Mouse (Mus musculus) left cerebral cortex, adult 18-20 months (tissue): Measurements from ENCODE around the gene Rmdn2. TPM values are rescaled to one million over a fixed set of nuclear protein-coding genes. Genes with fewer than 3 reads are reported as not detected.
A peak's percentile ranks its signal among the peaks of the same experiment; 100 is the strongest.

Experiments
- DNase-seq, 2 experiments: peaks; one replicate each; pipeline ENCODE4 v3.0.0; 2021 to 2022; ENCODE audit warnings: low spot score in 2 of 2, mixed read lengths in 1 of 2
- total RNA-seq, 2 experiments: library from RNA; stranded (reverse); gene quantifications; 2 replicates each; pipeline ENCODE4 v1.2.3; 2021

Gene Rmdn2
- total RNA-seq, 2 experiments from 2014 or later, result 12.7 to 15.3 TPM

DNA sequence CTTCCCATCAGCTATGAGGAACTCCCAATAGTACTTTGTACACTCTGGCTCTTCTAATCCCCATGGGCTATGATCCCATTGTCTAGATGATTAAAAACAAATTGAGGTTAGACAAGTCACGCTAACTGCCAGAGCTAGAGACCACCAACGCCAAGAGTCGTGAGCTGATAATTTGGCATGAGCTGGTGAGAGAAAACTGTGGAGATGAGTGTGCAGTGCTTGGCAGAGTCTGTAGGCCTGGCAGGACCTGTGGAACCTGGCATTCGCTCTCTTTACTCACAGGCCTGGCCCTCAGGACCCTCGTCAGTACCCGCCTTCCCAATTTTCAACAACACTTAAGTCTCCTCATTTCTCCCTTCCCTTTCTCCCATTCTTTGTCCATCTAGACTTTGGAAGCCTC is 83.9 kb downstream of the Rmdn2 start:
- no peak for DNase-seq

DNA sequence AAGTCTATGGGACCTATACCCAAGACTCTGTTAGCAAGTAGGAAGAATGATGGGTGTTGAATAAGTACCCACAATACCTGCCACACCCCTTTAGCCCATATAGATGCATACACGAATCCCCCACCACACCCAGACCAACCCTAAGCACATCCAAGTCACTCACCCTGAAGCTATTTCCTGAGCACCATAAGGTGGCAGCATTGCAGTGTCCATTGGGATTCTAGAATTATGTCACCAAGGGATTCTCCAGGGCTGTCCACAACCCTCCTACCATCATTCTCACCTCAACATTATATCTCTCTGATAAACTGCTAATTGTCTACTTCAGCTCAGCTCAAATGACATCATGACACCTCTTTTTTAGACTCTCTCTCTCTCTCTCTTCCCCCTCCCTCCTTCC is 87.5 kb downstream of the Rmdn2 start:
- peak in 1 of 2 experiments; percentile 32 for DNase-seq

DNA sequence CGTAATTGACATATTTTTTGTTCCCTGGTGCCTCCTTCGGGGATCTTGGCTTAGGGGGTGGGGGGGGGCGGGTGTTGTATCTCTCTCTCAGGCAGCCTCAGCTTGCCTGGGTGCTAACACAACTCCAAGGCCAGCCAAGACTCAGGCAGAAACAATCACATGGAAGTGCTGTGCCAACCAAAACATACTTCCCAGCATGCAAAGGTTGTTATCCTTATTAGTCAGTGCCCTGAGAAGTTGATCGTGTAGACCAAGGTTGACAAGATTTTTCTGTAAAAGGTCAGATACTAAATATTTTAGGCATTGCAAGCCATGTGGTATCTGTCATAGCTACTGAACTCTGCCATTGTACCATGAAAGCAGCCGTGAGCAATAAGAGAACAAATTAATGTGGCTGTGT is 89.2 kb downstream of the Rmdn2 start:
- no peak for DNase-seq

DNA sequence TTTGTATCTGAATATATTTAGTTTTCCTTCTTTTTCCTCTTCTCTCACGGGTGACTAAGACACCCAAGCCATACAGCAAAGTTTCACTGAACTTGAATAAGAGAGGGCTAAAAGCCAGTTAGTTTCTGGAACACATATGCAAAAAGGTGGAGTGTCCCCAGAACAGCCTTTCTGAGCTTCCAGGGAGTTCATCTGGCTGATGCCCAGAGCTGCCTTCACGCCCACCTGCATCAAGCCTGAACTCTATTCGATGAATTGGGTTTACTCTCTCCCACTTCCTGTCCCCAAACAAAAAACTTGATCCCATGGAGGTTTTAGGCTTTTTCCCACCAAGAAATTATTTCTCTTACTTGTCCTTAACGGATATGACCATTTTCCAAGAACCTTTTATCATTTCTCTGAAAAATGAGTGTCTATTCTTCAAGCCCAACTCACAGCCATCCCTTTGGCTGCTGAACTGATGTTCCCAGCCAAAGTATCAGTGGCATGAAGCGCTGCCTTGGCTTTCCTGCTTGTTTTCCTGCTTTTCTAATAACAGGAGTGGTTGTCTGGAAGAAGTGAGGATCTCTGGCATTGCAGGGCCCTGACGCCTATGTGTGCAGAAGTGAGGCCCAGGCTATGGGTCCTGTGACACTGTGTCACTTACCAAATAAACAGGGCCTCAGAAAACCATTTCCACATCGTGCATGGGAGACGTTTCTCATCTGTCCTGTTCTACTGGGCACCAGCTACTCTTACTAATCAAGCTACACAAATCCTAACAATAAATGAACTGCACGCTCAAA is 94.2 kb downstream of the Rmdn2 start:
- DNase-seq, result no peak

DNA sequence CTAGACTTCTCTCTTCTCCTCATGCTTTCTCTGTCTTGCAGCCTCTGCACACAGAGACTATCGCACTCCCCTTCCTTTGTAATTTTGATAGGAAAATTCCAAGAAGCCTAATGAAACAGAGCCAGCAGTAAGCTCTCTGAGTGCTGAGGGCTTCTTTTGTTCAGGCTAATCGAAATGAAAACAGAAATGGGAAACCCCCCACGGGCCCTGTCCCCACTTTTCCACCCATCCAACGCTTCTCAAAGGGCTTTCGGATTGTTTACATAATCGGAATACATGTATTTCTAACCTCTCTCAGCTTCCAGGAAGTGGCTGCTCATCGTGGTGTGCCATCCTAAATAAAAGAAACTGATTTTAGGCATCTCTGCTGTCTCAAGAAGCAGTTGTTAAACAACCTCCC is 96.5 kb downstream of the Rmdn2 start:
- DNase-seq, result no peak

DNA sequence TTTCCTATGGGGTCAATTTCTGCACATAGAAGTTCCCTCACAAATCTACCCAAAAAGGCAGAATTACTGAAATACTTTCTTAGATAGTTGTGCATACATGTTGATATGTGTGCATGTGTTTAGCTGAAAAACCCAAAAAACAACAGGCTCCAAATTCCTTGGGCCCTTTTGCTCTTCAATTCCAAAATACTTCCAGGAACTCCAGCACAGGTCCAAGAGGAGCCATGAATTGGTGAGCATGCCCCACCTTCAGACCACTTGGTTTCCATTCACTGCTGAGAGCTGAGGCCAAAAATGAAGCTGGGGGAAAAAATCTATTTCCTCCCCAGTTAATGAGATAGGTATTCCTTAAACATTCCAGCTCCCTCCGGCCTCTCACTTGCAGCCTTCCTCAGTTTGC is 98.1 kb downstream of the Rmdn2 start:
- DNase-seq, result no peak

DNA sequence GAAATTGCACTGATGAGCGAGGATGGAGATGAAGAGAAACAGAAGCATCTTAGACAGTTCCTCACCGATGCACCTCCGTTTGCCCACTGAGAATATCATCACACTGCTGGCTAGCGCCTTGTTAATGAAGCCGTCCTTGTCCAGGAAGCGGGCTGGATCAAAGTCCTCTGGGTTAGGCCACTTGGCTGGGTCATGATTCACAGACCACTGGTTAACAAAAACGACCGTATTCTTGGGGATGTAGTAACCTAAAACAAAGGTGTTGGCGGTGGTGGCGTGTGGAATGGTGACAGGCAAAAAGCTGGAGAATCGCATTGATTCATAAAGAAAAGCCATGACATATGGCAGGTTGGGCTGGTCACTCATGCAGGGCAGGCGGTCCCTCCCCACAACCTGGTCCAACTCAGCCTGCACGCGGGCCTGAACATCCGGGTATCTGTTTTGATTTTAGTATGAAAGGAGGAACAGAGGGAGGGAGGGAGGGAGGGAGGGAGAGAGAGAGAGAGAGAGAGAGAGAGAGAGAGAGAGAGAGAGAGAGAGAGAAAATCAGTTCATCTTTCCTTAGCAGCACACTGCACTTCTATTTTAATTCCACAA is 98.7 kb downstream of the Rmdn2 start:
- DNase-seq, result no peak

DNA sequence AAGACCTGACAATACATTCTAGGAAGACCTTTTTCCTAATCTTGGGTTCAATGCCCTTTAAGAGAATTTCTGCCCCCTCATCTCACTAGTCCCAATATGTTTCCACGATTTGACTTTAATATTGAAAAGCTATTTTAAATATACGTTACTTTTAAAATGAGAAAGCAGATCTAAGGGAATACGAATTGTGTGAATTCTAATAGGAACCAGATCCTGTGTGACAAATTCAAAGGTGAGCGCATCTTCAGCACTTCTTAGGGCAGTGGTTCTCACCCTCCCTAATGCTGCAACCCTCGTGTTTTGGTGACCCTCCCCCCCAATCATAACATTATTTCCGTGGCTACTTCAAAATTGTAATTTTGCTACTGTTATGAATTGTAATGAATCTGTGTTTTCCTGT is 100.3 kb downstream of the Rmdn2 start:
- no peak for DNase-seq

DNA sequence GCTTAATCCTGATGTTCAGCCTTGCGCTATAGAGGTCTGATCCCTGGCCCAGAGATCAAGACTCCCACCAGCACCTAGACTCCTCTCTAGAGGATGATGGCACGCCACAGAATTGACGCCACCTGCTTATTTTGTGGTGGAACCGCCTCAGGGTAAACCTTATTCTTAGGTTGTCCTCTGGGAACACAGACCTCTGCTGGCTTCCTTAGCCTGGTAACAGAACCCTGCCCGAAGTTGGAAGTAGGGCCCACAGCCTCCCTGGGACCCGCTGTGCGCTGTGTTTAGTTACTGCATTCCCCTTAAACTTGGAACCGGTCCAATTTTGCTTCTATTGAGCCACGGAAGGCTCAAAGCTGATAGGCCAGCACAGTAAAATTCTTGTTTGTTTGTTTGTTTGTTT is 100.9 kb downstream of the Rmdn2 start:
- DNase-seq, result no peak

DNA sequence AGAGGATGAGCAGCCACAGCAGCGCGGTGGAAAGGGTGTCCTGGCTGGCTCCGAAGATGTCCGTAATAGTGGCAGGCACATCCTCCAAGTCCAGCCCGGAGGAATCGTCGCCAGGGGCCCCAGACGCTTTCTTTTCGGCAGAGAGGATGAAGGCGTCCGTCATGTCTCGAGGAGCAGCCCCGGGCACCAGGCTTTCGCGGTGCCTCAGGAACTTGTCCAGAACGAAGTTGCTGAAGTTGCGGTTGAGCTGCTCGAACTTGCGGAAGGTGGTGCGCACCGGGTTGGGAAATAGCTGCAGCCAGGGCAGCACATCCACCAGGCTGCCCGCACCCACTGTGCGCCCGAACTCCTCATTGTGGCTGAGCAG is 101.6 kb downstream of the Rmdn2 start:
- DNase-seq, result no peak

DNA sequence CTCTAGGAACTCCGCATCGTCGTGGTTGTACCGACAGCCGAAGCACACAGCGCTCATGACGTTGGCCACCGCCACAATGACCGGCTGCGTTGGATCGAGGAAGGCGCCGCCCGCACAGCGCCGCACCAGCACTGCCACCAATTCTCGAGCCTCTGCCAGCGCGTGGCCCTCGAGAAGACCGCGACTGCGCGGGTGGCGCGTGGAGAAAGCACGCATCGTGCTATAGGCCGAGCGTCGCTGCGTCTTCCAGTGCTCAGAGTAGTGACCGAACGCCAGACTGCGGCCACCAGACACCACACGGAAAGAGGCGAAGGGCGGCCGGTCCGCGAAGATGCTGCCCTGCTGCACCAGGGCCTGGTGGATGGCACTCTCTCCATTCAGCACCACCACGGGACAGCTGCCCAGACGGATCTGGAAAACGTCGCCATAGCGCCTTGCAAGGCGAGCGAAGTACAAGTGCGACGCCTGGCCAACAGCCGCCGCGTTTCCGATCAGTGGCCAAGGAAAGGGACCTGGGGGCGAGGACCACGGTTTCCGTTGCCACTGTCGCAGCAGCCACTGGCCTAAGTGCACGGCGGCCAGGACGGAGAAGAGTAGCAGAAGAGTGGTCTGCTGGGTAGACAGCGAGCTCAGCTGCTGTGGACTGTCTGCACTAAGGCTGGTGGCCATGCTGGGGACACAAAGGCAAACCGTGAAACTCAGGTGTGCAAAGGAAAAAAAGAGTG is 102.1 kb downstream of the Rmdn2 start:
- DNase-seq, result peak; percentile 15 to 41

DNA sequence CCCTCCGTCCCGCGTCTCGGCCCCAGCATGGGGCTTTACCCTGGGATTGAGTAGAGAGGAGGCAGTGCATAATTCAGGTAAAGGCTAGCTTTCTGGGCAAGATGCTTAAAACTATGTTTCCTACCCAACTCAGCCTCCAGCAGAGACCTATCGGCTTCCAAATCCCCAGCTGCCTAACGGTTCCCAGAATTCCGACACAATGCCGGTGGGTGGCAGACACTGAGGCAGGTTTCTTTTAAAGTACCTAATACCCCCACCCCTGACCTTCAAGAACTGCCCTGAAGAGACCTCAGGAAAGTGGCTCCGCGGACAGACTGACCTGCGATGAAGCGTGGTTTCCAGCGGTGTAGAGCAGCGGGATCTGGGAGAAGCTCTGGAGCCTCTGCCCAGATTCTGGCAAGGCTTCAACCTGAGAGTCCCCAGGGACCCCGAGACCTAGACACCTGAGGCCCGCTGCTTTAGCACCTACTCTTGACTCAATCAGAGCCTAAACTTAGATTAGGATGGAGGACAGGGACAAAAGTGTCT is 102.8 kb downstream of the Rmdn2 start:
- DNase-seq, result no peak

DNA sequence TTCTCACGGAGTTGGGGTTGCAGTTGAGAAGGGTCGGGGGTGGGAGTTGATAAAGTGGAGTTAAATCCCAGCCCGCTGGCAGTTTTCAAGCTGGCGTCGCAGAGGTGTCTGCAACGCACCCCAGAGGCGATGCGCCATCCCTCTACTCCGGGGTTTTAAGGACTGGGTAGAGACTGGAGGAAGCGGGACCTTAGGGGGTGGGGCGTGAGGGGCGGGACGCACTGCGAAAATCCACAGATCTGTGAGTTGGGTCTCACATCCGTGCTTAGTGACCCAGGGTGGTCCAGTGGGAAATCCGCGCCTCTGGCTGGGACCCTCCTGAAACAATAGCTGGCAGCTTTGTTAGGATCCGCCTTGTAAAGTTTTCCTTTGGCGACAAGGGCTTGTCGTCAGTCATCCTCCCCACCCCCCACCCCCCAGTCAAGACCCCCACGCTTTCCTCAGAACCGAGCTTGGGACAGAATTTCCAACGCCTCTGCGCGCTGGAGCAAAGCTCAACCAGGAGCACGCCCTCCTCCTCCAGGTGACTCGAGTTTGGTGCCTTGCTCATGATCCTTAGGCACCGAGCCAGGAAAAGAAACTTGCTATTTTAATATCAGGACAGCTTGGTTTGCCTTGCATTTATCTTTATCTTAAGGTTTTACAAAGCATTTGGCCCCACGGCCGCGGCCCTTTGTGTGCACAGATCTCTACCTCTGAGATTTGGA is 103.4 kb downstream of the Rmdn2 start, which contains the start of gene Cyp1b1:
Cyp1b1 (minus strand) TSS at position 131 of the 707 bp plus-strand sequence.
- no peak for DNase-seq

DNA sequence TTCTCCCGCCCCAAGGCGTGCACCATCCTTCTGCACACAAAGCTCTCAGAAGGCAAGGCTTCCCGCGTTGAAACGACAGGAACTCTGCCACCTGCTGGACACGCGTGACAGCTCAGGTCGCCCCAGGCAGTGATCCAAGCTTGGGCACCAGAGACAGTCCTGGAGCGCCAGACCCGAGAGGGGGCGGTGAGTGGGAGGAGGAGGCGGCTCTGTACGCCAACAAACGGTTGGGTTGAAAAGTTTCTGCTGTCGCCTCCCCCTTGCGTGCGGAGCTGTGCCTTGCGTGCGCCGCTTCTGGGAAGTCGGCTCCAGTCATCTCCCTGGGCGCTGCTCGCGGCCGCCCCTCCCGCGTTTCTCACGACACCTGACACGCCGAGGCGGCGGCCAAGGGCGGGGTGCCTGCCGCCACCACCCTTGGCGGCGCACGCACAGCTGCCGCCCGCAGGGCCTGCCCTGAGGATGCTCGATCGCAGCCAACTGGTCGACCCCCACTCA is 104.0 kb downstream of the Rmdn2 start:
- DNase-seq, result peak; percentile 85 to 86

DNA sequence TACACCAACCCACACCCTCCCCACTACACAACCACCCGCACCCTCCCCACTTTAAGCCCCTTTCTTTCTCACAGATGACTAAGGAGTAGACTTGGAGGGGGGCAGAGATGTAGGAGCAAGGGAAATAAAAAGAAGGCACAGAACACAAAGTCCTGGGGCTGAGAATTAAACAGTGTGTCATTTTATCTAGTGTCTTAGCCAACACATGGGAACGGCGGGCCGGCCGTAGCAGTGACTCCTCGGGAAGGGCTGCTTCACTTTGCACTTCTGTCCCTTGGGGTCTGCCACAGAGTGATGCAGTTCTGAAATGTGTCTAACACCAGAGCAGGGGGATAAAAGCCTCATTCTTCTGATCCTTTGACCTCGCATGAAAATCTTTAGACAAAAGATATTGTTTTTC is 109.0 kb downstream of the Rmdn2 start:
- DNase-seq, result no peak

DNA sequence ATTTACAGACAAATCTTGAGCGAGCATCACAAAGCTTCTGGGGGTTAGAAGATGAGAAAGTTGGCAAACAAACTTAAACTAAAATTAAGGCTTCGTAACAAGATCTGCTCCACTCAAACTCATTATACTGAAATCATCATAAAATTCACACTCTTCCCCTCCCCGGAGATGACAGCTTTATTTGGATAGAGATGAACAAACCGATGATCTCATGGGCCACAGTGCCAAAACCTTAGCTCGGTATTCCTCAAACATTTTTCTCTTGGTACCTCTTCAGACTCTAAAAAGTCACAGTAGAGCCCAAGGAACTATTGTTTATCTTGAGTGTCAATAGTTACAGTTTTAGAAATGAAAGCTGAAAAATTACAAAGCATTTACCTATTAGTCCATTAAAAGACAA is 115.0 kb downstream of the Rmdn2 start:
- DNase-seq, result no peak

DNA sequence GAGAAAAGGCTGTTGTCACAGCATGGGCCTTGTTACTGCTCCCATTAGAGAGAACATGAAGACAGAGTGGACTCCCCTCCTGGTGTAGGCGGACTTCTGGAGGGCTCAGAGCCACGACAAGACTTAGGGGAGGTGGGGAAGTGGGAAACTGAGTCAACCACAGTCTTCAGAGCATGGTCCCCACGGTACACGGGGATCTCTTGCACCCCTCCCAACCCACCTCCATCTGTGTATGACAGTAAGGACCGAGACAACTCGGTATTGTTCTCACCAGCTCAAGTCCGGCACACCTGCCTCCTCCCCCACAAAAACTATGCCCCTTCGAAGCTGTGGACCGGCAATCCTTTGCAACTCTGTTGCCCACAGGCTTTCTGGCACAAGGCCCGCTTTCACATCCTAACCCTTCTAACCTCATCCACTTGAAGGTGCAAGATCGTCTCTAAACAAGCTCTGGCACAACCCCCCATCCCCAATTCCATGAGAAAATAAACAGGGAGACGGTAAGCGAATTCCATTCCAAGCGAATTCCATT is 116.5 kb downstream of the Rmdn2 start:
- DNase-seq, result no peak

DNA sequence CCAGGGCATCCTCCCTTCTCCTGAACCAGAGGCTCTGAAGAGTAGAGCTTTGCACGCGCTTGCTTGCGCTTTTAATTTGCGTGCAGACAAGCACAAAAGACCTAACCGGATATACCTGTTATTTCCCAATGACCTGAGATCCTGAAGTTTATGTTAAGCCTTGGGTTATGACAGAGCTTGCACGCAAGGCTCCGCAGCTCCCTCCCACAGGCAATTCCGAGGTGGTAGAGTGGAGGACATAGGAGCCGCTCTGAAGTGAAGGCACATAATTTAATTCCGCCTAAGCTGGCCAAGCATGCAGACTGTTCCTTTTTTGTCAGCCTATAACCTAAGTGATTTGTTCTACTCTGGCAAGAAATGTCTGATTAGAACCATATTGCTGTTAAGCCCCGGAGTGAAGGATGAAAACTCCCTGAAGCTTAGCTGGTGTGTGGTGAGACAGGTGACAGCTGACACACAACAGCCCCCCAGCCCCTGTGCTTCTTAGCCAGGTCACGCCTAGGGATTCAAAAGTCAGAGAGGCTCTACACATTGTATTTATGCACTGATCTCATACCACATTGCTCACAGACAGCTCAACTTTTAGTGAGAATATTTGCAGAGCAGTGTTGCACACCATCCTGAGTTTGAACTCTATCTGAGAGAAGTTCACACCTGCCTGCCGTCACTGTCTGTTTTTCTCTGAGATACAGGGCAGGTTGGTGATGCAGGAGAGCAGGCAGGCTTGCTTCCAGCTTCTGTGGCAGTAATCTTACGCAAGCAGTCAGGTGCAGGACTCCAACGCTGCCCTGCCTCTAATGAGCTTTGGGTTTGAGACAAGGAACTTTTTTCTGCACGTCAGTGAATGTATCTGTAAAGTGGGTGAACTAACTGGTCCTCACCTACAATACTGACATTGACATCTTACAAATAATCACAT is 117.2 kb downstream of the Rmdn2 start:
- no peak for DNase-seq

DNA sequence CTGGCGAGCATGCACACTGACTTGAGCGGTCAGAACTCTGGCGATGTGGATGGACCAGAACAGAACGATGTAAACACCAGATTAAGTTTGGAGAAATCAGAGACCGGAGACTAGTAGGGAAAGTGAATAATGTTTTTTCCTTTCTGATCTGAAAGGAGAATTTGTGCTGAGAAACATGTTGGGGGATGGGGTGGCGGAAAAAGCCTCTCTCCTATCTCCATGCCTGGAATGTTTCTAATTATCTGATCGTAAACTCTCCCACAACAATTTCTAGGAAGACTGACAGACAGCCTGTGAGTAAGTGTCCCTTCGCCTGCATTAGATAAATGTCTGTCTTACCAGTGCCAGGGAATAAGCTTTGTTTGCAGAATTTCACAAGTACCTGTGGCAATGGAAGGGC is 119.3 kb downstream of the Rmdn2 start:
- DNase-seq, result no peak

DNA sequence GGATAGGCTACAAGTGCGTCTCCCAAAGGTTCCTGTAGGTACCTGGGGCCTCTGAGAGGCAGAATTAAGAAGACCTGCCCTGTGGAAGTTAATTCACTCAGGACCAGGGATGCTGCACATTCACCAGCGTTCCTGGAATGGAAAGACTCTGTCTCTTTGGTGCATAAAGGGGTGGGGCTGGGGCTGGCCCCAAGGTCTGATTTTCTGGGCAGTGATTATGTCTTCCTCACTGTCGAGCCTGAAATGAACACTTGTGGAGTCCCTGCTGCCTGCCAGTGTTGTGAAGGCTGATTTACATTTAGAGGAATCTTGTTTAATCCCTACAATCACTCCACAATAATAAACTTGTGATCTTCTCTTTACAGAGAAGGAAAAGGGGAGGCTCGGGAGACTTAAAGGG is 121.4 kb downstream of the Rmdn2 start:
- no peak for DNase-seq
